Mouse (Mus musculus) liver, embryonic 15.5 days (tissue): ENCODE data around the gene Hist1h2ah. TPM values are rescaled to one million over a fixed set of nuclear protein-coding genes. Genes with fewer than 3 reads are reported as not detected.

Experiments
- ATAC-seq: fragments of 200-750 bp; cut with Nextera tagmentation; 2 replicates; pipeline ENCODE4 v1.8.0; 2017; ENCODE audit warnings: moderate number of reproducible peaks, mild to moderate bottlenecking, moderate library complexity; ENCODE audit not compliant: insufficient read depth
- H3K27ac ChIP-seq: fragments of 300-500 bp; sonication (generic); replicated peaks from 2 replicates; pipeline ENCODE4 v1.5.1; 2015; ENCODE audit warnings: mild to moderate bottlenecking, inconsistent platforms
- H3K27me3 ChIP-seq: fragments of 300-500 bp; sonication (generic); 2 replicates; pipeline ENCODE4 v1.6.1; 2015; ENCODE audit warnings: mild to moderate bottlenecking, inconsistent platforms
- H3K36me3 ChIP-seq: fragments of 300-500 bp; sonication (generic); replicated peaks from 2 replicates; pipeline ENCODE4 v1.6.1; 2015; ENCODE audit warnings: moderate library complexity, mild to moderate bottlenecking, inconsistent platforms
- H3K4me1 ChIP-seq: fragments of 300-500 bp; sonication (generic); replicated peaks from 2 replicates; pipeline ENCODE4 v1.6.1; 2015; ENCODE audit warnings: inconsistent platforms
- H3K4me2 ChIP-seq: fragments of 300-500 bp; sonication (generic); 2 replicates; pipeline ENCODE4 v1.6.1; 2015; ENCODE audit warnings: moderate library complexity, mild to moderate bottlenecking, inconsistent platforms
- H3K4me3 ChIP-seq: fragments of 300-500 bp; sonication (generic); replicated peaks from 2 replicates; pipeline ENCODE4 v1.5.1; 2015; ENCODE audit warnings: mild to moderate bottlenecking, inconsistent platforms
- H3K9ac ChIP-seq: fragments of 300-500 bp; sonication (generic); 2 replicates; pipeline ENCODE4 v1.6.1; 2015; ENCODE audit warnings: moderate library complexity, mild to moderate bottlenecking, inconsistent platforms
- H3K9me3 ChIP-seq: fragments of 300-500 bp; sonication (generic); replicated peaks from 2 replicates; pipeline ENCODE4 v1.6.1; 2016; ENCODE audit warnings: inconsistent platforms
- WGBS: fragments of 180-500 bp; shearing (Covaris S2); methylation state at CpG from one replicate; pipeline ENCODE4 v1.1.7; 2015; ENCODE audit warnings: mixed read lengths; ENCODE audit not compliant: insufficient replicate concordance; 5-methylcytosine and 5-hydroxymethylcytosine counted together
- polyA plus RNA-seq: library from polyadenylated mRNA; unstranded; fragments of >200 nt; fragmentation: Nextera tagmentation; extraction: Ambion mirVana; gene quantifications from 2 replicates; pipeline ENCODE4 v1.2.1, GENCODE M21; 2015

Hist1h2ah gene
- polyA plus RNA-seq, 1 experiment from 2014 or later, result 11.4 TPM

DNA sequence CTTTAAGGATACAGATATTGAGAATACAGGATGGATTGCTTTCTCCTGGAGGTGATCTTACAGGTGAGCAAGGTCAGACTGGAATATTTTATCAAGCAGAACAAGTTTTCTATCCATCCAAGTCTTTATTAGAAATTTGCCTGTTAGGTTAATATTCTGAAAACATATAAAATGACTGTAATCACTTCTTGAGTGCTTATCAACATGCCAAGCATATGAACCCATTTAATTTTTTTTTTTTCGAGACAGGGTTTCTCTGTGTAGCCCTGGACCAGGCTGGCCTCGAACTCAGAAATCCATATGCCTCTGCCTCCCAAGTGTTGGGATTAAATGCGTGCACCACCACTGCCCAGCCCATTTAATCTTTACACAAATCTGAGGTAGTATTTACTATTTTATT lies 1.6 kb upstream of the Hist1h2ah start:
- H3K9me3 ChIP-seq, result no peaks in the 10 kb centered on the region
- no peak for ATAC-seq
- peak overlapping the region; percentile 71 for H3K9ac ChIP-seq
- no peaks in the 10 kb centered on the region for H3K36me3 ChIP-seq
- H3K4me1 ChIP-seq, result peaks cover 62% of the 10 kb centered on the region
- H3K4me3 ChIP-seq, result peak overlapping the region; percentile 55
- peak overlapping the region; percentile 75 for H3K4me2 ChIP-seq
- WGBS, result 41% methylated on average over 3 of the region's 3 CpGs
- H3K27me3 ChIP-seq, result no peaks in the 10 kb centered on the region
- peak overlapping the region; percentile 100 for H3K27ac ChIP-seq

GRCm38 (mm10) chr13:22036149-22036956 lies 985 bp upstream of the Hist1h2ah start:
- peak overlapping the region; percentile 75 for H3K4me2 ChIP-seq
- peak; percentile 20 for ATAC-seq
- H3K9me3 ChIP-seq, result no peaks in the 10 kb centered on the region
- no peaks in the 10 kb centered on the region for H3K27me3 ChIP-seq
- peaks cover 60% of the 10 kb centered on the region for H3K4me1 ChIP-seq
- peak overlapping the region; percentile 100 for H3K27ac ChIP-seq
- H3K4me3 ChIP-seq, result peak overlapping the region; percentile 55
- H3K9ac ChIP-seq, result peak overlapping the region; percentile 71
- H3K36me3 ChIP-seq, result no peaks in the 10 kb centered on the region
- WGBS, result 1% methylated on average over 22 of the region's 23 CpGs

DNA sequence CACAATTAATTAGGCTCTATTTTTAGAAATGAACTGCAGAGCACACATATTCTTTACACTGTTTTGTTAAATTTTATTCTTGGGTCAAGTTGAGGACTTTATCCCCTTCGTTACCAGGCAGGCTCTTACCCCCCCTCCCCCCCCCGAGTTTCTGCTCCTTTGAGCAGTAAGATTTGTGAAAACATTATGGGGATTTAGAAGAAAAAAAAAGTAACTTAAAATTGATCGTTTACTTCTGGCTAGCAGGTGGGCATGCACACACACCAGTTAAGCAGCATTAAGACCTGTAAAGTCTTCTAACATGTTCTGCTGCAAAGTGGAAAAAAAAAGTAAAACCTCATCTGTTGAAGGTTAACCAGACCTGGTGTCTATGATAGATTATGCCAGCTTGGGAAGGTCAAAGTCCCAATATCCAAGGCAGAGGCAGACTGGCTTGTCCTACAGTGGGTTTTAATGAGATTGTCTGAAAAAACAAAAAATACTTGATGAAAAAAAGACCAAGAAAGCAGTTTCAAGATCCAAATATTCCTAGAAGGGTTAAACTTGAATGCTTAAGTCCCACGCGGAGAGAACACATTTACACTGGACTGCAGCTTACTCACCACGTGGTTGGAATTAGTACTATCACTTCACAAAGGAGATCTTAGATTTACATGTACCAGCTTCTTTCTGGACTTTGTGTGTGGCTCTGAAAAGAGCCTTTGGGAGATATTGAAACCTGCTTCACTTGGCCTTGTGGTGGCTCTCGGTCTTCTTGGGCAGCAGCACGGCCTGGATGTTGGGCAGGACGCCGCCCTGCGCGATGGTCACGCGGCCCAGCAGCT lies 713 bp downstream of the Hist1h2ah start:
- no peaks in the 10 kb centered on the region for H3K27me3 ChIP-seq

DNA sequence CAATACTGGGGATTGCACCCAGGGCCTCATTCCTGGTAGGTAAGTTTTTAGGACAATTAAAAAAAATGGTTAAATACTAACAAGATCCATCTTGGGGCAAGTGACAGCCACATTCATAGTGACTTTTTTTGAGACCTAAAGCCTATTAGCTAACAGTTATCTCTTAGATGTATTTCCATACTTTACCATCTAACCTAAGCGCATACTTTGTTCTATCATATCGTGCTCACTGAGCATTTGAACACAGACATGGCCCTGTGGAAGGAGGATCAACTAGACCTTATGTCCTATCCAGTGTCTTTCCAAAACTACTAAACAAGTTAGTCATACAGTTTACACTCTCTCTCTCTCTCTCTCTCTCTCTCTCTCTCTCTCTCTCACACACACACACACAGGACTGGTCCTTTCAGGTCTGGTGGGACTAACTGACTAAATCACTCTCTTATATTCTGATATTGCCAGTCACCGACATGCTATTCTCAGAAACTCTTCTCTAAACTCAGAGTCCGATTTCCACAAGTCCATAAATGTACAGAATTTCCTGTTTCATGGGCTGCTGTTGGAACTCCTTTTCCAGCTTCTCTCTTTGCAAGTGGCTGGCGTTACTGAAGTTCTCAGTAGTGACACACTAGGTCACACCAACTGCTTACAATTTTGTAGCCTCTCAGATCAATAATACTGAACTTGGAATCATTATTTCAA lies 1.5 kb downstream of the Hist1h2ah start:
- H3K9ac ChIP-seq, result peak overlapping the region; percentile 76
- H3K4me2 ChIP-seq, result peak overlapping the region; percentile 69
- H3K27me3 ChIP-seq, result no peaks in the 10 kb centered on the region
- peak overlapping the region; percentile 58 for H3K4me3 ChIP-seq
- peaks cover 54% of the 10 kb centered on the region for H3K4me1 ChIP-seq
- peak overlapping the region; percentile 100 for H3K27ac ChIP-seq
- no peaks in the 10 kb centered on the region for H3K36me3 ChIP-seq
- no peaks in the 10 kb centered on the region for H3K9me3 ChIP-seq
- 31% methylated on average over 5 of the region's 5 CpGs for WGBS
- ATAC-seq, result no peak

More for the DNA sequence above, 713 bp downstream of the Hist1h2ah start:
- Histone ChIP-seq H3K4me2 (peak overlapping the region; percentile 69), H3K9ac (peak overlapping the region; percentile 76), H3K27ac (peak overlapping the region; percentile 100), H3K4me1 (peaks cover 53% of the 10 kb centered on the region), H3K4me3 (peak overlapping the region; percentile 58), H3K36me3 (no peaks in the 10 kb centered on the region), H3K9me3 (no peaks in the 10 kb centered on the region)
- WGBS, result 0% methylated on average over 10 of the region's 14 CpGs
- no peak for ATAC-seq

DNA sequence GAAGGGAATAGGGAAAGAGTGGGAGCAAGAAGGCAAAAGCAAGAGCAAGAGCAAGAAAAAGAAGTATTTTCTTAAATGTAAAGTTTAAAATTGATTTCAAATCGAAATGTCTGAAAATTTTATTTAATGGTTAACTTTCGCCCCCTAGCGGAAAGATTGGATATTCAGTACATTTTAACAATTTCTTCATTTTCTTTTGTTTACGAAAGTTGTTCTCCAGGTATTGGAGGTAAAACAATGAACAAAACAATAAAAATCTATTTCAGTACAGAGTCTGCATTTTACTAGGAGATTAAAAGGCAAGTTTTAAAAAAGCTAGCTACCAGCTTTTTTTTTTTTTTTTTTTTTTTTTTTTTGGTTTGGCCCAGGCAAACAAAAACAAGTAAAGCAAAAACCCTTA lies 4.9 kb downstream of the Hist1h2ah start:
- Histone ChIP-seq H3K4me1 (peaks cover 48% of the 10 kb centered on the region), H3K27me3 (no peaks in the 10 kb centered on the region), H3K9me3 (no peaks in the 10 kb centered on the region), H3K4me2 (peak overlapping the region; percentile 36), H3K9ac (no peak overlapping the region), H3K27ac (0 out of 2 replicates have a peak overlapping the region, but pooled peaks have one; percentile 33), H3K36me3 (no peaks in the 10 kb centered on the region), H3K4me3 (no peak overlapping the region)
- 6% methylated on average over 4 of the region's 4 CpGs for WGBS
- no peak for ATAC-seq

- ATAC-seq, result no peak
- 26% methylated on average over 8 of the region's 8 CpGs for WGBS
- Histone ChIP-seq H3K9me3 (no peaks in the 10 kb centered on the region), H3K36me3 (no peaks in the 10 kb centered on the region), H3K27me3 (no peaks in the 10 kb centered on the region), H3K4me3 (no peak overlapping the region), H3K4me1 (peaks cover 48% of the 10 kb centered on the region), H3K27ac (peak overlapping the region; percentile 45; the same call in 1 of the 2 replicates), H3K4me2 (peak overlapping the region; percentile 79), H3K9ac (no peak overlapping the region)
These were observed 5.4 kb downstream of the Hist1h2ah start for GRCm38 (mm10) chr13:22029928-22030327.

DNA sequence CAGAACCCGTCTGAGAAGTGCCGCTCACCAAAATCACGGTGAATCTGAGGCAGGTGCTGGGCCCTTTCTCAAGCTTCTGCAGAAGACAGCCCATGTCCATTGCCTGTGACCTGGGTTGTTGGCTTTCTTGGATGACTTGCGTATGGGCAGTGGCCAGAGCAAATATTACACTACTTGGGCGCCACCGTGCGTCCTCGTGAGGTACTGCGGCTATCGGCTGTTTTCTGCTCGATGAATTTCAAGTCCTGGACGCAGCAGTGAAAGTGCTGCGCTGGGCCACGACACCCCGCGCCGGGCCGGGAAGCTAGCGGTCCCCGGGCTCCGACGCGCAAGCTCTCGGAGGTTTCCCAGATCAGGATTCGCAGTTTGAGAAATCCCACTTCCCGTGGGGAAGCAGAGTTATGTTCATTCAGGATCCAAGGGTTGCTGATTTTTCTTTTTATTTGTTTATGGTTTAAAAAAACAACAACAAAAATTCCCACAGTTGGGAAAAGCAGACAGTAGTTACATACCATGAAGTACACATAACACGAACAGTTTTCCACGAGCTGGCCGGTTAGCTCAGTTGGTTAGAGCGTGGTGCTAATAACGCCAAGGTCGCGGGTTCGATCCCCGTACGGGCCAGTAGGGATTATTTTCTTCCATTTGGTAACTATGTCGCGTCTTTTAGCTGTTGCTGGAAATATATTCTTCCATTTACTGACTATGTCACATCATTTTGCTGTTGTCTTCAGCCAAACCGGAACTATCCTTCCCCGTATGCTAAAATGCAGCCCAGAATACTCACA lies 6.5 kb downstream of the Hist1h2ah start:
- under 1% methylated on average over 40 of the region's 40 CpGs for WGBS
- Histone ChIP-seq H3K27ac (peak overlapping the region; percentile 89), H3K9ac (peak overlapping the region; percentile 65), H3K4me1 (peaks cover 43% of the 10 kb centered on the region), H3K9me3 (no peaks in the 10 kb centered on the region), H3K27me3 (no peaks in the 10 kb centered on the region), H3K4me3 (peak overlapping the region; percentile 65), H3K4me2 (peak overlapping the region; percentile 79), H3K36me3 (no peaks in the 10 kb centered on the region)
- peak; percentile 82 for ATAC-seq

DNA sequence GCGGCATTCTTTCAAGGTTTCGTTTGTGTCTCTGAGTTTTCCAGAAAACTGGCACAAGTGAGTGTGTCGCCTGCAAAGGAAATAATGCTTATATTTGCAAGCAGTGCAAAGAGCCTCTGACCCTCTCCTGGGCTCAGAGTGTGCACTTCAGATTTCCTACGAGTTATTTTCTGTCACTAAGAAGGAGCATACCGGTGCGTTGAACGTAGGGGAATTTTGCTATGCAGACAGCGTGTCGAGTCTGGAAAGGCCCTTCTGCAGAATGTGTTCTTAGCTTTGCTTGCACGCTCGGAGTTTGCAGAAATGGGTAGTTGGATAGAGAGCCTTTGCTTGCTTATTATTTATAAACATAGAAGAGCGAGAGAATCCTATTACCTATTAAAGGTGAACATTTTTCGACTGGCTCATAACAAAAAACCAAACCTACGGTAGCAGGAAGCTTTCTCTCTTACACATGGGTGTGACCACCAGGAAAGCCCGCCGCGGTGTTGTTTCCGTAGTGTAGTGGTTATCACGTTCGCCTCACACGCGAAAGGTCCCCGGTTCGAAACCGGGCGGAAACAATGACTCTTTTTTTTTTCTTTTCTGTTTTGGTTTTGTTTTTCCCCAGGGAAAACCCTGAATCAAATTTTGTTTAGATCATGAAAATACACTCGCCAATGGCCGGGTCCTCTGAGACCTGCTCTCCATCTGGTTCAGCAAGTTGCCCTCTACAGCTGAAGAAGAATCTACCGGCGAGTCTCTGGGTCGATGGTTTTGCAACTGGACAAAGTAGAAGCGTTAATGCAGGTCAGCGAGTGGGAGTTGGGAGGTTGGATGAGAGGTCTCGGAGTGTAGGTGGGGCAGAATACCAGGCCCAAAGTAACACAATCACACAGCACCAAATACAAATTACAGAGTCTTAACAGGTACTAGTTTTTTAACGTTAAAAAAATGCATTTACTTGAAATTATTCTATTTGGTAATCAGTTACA lies 9.0 kb downstream of the Hist1h2ah start:
- Histone ChIP-seq H3K9ac (peak overlapping the region; percentile 69), H3K27ac (peak overlapping the region; percentile 61), H3K36me3 (no peaks in the 10 kb centered on the region), H3K27me3 (no peaks in the 10 kb centered on the region), H3K4me1 (peaks cover 38% of the 10 kb centered on the region), H3K4me3 (peak overlapping the region; percentile 65), H3K4me2 (peak overlapping the region; percentile 73), H3K9me3 (no peaks in the 10 kb centered on the region)
- under 1% methylated on average over 35 of the region's 35 CpGs for WGBS
- no peak for ATAC-seq

DNA sequence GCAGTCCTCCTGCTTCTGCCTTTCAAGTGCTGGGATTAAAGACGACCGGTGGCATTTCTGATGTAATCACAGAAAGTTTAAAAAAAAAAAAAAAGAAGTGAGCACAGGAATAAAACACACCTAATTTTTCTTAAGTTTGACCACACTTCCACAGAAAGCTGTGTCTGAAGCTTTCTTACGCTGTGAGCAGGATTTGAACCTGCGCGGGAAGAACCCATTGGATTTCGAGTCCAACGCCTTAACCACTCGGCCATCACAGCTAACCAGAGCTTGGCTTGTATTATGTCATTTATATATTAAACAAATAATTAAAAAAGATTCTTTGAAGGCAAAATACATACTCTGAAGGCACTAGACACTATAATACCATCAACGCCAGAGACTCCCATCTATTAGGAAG lies 13.1 kb downstream of the Hist1h2ah start:
- Histone ChIP-seq H3K27ac (peak overlapping the region; percentile 82), H3K27me3 (peaks cover 3% of the 10 kb centered on the region; the same call in 1 of the 2 replicates), H3K4me3 (peak overlapping the region; percentile 63), H3K36me3 (no peaks in the 10 kb centered on the region), H3K4me1 (peaks cover 31% of the 10 kb centered on the region), H3K4me2 (peak overlapping the region; percentile 85), H3K9me3 (no peaks in the 10 kb centered on the region), H3K9ac (peak overlapping the region; percentile 68)
- ATAC-seq, result peak; percentile 56
- under 1% methylated on average over 9 of the region's 9 CpGs for WGBS
